Mouse (Mus musculus) neural tube, embryonic 12.5 days (tissue): ENCODE data around the gene Pax4. TPM values are rescaled to one million over a fixed set of nuclear protein-coding genes. Genes with fewer than 3 reads are reported as not detected.

Experiments used
- polyA plus RNA-seq: library from polyadenylated mRNA; unstranded; fragments of >200 nt; fragmentation: Nextera tagmentation; extraction: Ambion mirVana; gene quantifications from 2 replicates; pipeline ENCODE4 v1.2.1, GENCODE M21; 2016

Gene Pax4
- polyA plus RNA-seq, 1 experiment from 2014 or later: not detected

Other genes starting within 250 kb of the Pax4 start
- gene Zfp800, start 51.3 kb downstream of the Pax4 start, polyA plus RNA-seq: 22.0 and 27.1 TPM in 2 replicates
- 346 and 362 TPM in 2 replicates for gene Arf5, start 25.8 kb downstream of the Pax4 start, polyA plus RNA-seq
- gene Fscn3, start 21.6 kb downstream of the Pax4 start, polyA plus RNA-seq: not detected in 2 replicates
- 12.8 and 13.8 TPM in 2 replicates for gene Gcc1, start 21.0 kb downstream of the Pax4 start, polyA plus RNA-seq
- gene Snd1, start 25.8 kb upstream of the Pax4 start, polyA plus RNA-seq: 100 and 101 TPM in 2 replicates